Mouse (Mus musculus): ENCODE data around the gene Kif21a. TPM values are rescaled to one million over a fixed set of nuclear protein-coding genes. Genes with fewer than 3 reads are reported as not detected.

Kif21a gene
- total and polyA plus RNA-seq, 3 experiments = not detected

GRCm38 (mm10) chr15:90962548-90962947 is 87.2 kb downstream of the Kif21a start:
- Histone ChIP-seq H3K27me3 (replicated peaks) (no peaks in the 10 kb centered on the region), H3K9me3 (replicated peaks; ENCODE audit: low read length) (peaks cover 46% of the 10 kb centered on the region), H3K79me2 (replicated peaks; ENCODE audit: control insufficient read depth, extremely low read depth, insufficient read depth, poor library complexity, severe bottlenecking) (no peaks in the 10 kb centered on the region), H3K9ac (ENCODE audit: insufficient read depth, low read depth) (no peak overlapping the region), H3K4me3 (replicated peaks in 1 of 3; ENCODE audit: low read depth in 2 of 3, low read length in 2 of 3, poor library complexity in 1 of 3) (no peak overlapping the region), H3K4me2 (ENCODE audit: insufficient read depth, low read depth, poor library complexity, severe bottlenecking) (no peak overlapping the region), H3K36me3 (replicated peaks in 1 of 2; ENCODE audit: control insufficient read depth in 1 of 2, insufficient read depth in 1 of 2, low read length in 1 of 2) (no peaks in the 10 kb centered on the region), H3K4me1 (ENCODE audit: control insufficient read depth in 1 of 2, insufficient read depth in 2 of 2) (no peaks in the 10 kb centered on the region), H3K27ac (ENCODE audit: insufficient read depth, low read depth) (no peak overlapping the region)
- no peak for TF ChIP-seq MYC (IDR thresholded peaks at IDR 0.05; ENCODE audit: low read depth, low read length)
- in situ Hi-C loops (cut with MboI; ENCODE audit: low pct_ligation_motif_present, low pct_unique_long_range_greater_than_20kb, low sequenced_read_pairs) (no loop called here), dilution Hi-C loops (cut with MboI; ENCODE audit: extremely low pct_ligation_motif_present, extremely low pct_unique_long_range_greater_than_20kb, low sequenced_read_pairs) (no loop called here)
- no peak for DNase-seq (ENCODE audit: extremely low read depth)

GRCm38 (mm10) chr15:90960831-90961554 is 88.8 kb downstream of the Kif21a start:
- Histone ChIP-seq H3K9me3 (replicated peaks; ENCODE audit: low read length) (peaks cover 50% of the 10 kb centered on the region), H3K36me3 (replicated peaks in 1 of 2; ENCODE audit: control insufficient read depth in 1 of 2, insufficient read depth in 1 of 2, low read length in 1 of 2) (no peaks in the 10 kb centered on the region), H3K27ac (ENCODE audit: insufficient read depth, low read depth) (no peak overlapping the region), H3K4me2 (ENCODE audit: insufficient read depth, low read depth, poor library complexity, severe bottlenecking) (no peak overlapping the region), H3K4me1 (ENCODE audit: control insufficient read depth in 1 of 2, insufficient read depth in 2 of 2) (no peaks in the 10 kb centered on the region), H3K79me2 (replicated peaks; ENCODE audit: control insufficient read depth, extremely low read depth, insufficient read depth, poor library complexity, severe bottlenecking) (no peaks in the 10 kb centered on the region), H3K4me3 (replicated peaks in 1 of 3; ENCODE audit: low read depth in 2 of 3, low read length in 2 of 3, poor library complexity in 1 of 3) (no peak overlapping the region), H3K9ac (ENCODE audit: insufficient read depth, low read depth) (no peak overlapping the region), H3K27me3 (replicated peaks) (no peaks in the 10 kb centered on the region)
- in situ Hi-C loops (cut with MboI; ENCODE audit: low pct_ligation_motif_present, low pct_unique_long_range_greater_than_20kb, low sequenced_read_pairs) (no loop called here), dilution Hi-C loops (cut with MboI; ENCODE audit: extremely low pct_ligation_motif_present, extremely low pct_unique_long_range_greater_than_20kb, low sequenced_read_pairs) (no loop called here)
- DNase-seq (ENCODE audit: extremely low read depth) = no peak
- TF ChIP-seq RCOR1 (conservative IDR thresholded peaks at IDR 0.05; ENCODE audit: low read depth, low read length) = no peak
- no peak for TF ChIP-seq HCFC1 (IDR thresholded peaks at IDR 0.05; ENCODE audit: low read depth, low read length)
- TF ChIP-seq BHLHE40 (IDR thresholded peaks at IDR 0.05; ENCODE audit: low read depth, low read length) = no peak
- TF ChIP-seq MAX (IDR thresholded peaks at IDR 0.05; ENCODE audit: low read length) = no peak
- no peak for TF ChIP-seq UBTF (IDR thresholded peaks at IDR 0.05; ENCODE audit: low read depth, low read length)
- no peak for TF ChIP-seq MEF2A (IDR thresholded peaks at IDR 0.05; ENCODE audit: borderline replicate concordance, low read depth, low read length)

- Histone ChIP-seq H3K36me3 (replicated peaks in 1 of 2; ENCODE audit: control insufficient read depth in 1 of 2, insufficient read depth in 1 of 2, low read length in 1 of 2) (no peaks in the 10 kb centered on the region), H3K4me1 (ENCODE audit: control insufficient read depth in 1 of 2, insufficient read depth in 2 of 2) (no peaks in the 10 kb centered on the region), H3K27ac (ENCODE audit: insufficient read depth, low read depth) (no peak overlapping the region), H3K4me2 (ENCODE audit: insufficient read depth, low read depth, poor library complexity, severe bottlenecking) (no peak overlapping the region), H3K79me2 (replicated peaks; ENCODE audit: control insufficient read depth, extremely low read depth, insufficient read depth, poor library complexity, severe bottlenecking) (no peaks in the 10 kb centered on the region), H3K9ac (ENCODE audit: insufficient read depth, low read depth) (no peak overlapping the region), H3K27me3 (replicated peaks) (no peaks in the 10 kb centered on the region), H3K4me3 (replicated peaks in 1 of 3; ENCODE audit: low read depth in 2 of 3, low read length in 2 of 3, poor library complexity in 1 of 3) (no peak overlapping the region), H3K9me3 (replicated peaks; ENCODE audit: low read length) (peaks cover 51% of the 10 kb centered on the region)
- dilution Hi-C loops (cut with MboI; ENCODE audit: extremely low pct_ligation_motif_present, extremely low pct_unique_long_range_greater_than_20kb, low sequenced_read_pairs) = no loop called here
- in situ Hi-C loops (cut with MboI; ENCODE audit: low pct_ligation_motif_present, low pct_unique_long_range_greater_than_20kb, low sequenced_read_pairs) = no loop called here
- TF ChIP-seq CTCF (conservative IDR thresholded peaks at IDR 0.05 in 1 of 2, IDR thresholded peaks at IDR 0.05 in 1 of 2; ENCODE audit: low read depth in 2 of 2, low read length in 2 of 2) = no peak
- no peak for TF ChIP-seq ZKSCAN1 (IDR thresholded peaks at IDR 0.05; ENCODE audit: borderline replicate concordance, low read depth, low read length)
- TF ChIP-seq MEF2A (IDR thresholded peaks at IDR 0.05; ENCODE audit: borderline replicate concordance, low read depth, low read length) = no peak
- no peak for TF ChIP-seq HCFC1 (IDR thresholded peaks at IDR 0.05; ENCODE audit: low read depth, low read length)
- TF ChIP-seq SMC3 (IDR thresholded peaks at IDR 0.05; ENCODE audit: low read depth, low read length) = no peak
- TF ChIP-seq PAX5 (IDR thresholded peaks at IDR 0.05; ENCODE audit: low read length) = no peak
- no peak for TF ChIP-seq ZC3H11A (IDR thresholded peaks at IDR 0.05; ENCODE audit: low read depth, low read length)
- no peak for TF ChIP-seq POLR2AphosphoS2 (IDR thresholded peaks at IDR 0.05; ENCODE audit: low read depth, low read length)
- TF ChIP-seq ZNF384 (IDR thresholded peaks at IDR 0.05; ENCODE audit: low read depth, low read length) = no peak
- no peak for DNase-seq (ENCODE audit: extremely low read depth)
Measured at GRCm38 (mm10) chr15:90951383-90951782, 98.4 kb downstream of the Kif21a start.
